Mouse (Mus musculus) embryo, embryonic 9.5 days (tissue): ENCODE data around the gene Slc38a4.

Experiments used
- DNase-seq: peaks from one replicate; pipeline ENCODE4 v3.0.0-alpha.2; 2017; ENCODE audit errors: extremely low spot score

The Slc38a4 gene

DNA sequence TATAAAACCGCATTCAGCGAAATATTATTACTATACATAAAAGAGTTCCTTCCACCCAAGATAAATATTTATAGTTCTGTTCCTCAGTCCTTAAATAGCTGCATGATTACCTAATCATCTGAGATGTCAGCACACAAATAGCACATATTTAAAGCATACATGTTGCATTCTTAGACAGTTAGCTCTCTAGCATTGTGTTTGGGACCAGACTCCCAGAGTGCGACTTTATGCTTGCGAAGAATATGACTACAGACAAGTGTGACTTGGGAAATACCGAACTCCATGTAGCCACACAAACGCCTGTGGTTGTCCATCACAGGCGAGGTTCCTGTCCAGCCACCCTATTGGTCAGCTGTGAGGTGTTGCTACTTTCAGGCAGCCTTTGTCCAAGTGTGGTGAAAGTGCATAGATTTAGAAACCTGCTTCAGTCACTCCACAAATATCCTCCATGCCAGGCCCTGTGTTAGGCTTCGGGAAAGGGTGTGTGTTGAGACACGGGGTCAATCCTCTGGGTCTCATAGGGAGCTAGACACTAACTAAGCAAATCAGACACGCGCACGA, 40.6 kb downstream of the Slc38a4 start:
- DNase-seq: no peak

DNA sequence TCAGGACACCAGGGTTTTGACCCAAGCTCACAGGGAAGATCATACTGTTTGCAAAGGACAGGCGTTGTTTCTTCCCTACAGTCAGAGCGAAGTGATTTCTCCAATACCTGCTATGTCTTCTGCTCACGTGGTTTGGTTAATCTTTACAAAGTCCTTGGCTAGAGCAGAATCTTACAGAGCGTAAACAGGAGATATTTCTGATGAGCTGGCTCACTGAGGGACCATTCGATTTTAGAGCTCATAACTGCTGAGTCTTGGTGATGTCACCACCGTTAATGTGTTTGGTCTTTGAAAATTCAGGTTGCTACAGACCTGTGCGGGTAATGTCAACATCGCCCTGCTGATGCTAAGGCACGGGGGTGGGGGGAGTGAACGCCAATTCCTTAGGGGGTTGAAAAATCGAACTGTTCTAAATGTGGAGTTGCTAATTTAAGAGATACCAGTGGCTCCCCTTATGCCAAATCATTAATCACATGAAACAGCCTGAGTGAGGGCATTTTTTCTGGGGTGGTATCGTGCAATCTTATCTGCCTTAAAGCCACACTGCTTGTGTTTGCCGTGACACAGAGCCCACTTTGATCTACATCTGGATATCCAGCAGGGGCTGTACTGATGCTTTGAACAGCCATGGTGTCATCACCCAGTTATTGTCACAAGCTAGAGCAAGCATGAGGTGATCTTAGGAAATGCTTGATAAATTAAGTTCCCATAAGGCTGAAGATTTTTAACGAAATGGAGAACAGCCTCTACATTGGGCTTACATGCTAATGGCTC, 44.0 kb downstream of the Slc38a4 start:
- DNase-seq: no peak

DNA sequence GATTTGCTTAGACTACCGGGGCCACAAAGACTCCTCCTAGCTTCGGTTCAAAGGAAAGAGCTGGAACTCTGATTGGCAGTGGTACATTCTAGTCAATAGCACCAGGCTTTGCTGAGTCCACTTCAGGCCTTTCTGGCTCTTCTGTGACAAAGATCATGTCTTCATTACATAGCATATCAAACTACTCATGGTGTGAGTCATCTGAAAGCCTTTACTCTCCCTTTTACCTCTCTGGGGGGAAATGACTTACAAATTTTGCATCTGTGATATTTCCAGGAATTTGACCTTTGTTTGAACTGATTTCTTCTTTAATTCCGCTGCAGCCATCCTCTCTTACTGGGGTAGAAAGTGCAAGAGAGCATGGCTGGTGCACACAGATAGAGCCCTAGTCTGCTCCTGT, 46.5 kb downstream of the Slc38a4 start:
- DNase-seq: no peak

DNA sequence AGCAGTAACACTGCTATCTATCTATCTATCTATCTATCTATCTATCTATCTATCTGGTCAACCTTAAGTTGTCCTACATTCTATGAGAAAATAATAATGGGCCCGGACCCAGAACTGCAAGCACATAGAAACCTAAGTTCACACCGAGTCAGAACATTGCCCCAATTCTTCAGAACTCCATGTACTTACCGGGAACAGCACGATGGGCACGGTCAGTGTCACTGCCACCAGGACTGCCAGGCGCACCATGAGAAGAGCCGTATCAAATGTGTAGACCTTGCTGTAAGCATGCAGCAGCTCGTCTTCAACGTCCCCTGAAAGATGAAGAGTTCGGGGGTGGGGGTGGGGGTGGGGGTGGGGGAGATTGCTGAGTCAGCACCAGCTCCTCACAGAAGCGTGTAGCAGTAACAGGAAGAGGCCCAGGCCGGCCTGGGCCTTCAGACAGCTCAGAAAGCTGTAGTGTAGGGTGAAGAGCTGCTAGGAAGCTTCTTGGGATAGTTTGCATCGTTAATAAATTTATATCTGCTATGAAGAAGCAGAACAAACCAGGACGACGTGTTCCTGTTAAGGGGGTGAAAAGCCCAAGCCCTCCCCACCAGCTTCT, 50.0 kb downstream of the Slc38a4 start:
- DNase-seq: no peak

DNA sequence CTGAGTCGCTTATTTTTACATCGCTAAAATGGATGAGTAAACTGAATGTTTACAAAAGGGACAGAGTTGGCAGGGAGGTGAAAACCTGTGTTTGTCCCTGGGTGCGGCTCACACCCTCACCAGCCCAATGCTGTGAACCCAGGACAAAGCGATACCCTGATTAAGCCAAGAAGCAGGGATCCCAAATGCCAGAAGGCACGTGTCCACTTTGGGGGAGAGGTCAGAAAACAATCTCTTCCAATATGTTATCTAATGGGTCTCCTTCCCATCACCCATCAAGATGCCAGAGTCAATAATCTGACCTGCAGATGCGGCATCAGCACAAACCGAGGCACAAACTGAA, 51.3 kb downstream of the Slc38a4 start:
- DNase-seq: no peak

DNA sequence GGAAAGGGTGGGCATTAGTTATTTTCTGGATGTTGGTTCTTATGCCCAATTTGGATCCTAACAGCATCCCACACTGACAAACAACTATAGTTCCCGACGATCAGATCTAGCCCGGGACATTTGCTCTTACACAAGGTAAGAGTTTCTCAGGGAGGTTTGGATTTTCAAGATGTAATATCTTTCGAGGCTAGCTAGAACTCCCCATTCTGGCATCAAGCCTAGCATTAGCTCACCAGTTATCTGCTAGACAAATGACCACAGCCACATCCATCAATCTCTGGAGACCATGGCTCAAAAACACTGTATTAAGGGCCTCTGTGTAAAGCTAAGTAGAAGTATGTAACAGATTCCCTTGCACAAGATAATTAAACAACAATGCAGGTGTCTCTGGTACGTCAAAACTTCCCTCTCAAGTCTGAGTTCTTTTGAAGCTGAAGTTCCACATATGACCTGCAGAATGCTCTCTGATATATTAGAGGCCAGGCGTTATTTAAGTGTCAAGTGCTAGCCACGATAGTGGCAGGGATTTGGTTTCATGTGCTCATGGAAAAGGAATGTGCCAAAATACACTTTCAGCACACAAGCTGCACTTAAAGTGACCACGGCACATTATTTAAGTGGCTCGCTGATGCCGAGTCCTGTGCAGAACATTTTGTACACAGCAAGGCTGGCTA, 51.8 kb downstream of the Slc38a4 start:
- peak; percentile 12 for DNase-seq

DNA sequence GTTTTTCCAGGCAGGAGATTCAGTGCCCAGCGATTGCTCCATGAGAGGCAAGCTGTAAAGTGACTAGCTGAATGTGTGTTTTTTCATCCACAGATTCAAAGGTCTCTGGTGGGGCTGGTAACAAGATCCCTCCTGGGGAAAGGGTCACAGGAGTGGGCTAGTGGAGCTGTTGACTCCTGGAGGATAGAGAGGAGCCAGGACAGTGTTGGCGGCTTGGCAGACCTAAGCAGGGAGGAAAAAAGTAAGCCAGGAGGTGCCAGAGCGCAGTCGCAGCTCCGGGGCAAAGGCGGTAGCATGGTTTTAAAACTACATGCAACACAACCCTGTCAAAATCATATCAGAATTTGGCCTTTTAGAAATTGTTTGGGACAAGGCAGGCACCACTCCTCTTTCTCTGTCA, 52.6 kb downstream of the Slc38a4 start:
- no peak for DNase-seq

DNA sequence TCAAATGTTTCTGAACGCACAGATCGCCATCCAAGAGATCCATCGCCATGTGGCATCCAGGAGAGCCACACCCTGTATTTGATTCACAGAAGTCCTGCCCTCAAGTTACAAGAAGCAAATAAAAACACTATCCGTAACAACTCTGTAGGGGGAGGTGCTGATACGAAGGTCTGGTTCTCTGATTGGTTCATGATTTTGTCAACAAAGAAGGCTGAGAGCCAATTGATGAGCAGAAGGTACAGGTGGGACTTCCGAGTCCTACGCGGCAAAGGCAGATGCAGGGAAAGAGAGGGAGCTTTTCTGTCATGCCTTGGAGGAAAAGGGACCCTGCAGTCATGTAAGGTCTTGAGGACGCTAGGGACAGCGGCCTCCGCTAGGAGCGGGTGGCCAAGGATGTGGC, 53.0 kb downstream of the Slc38a4 start:
- peak; percentile 14 for DNase-seq

DNA sequence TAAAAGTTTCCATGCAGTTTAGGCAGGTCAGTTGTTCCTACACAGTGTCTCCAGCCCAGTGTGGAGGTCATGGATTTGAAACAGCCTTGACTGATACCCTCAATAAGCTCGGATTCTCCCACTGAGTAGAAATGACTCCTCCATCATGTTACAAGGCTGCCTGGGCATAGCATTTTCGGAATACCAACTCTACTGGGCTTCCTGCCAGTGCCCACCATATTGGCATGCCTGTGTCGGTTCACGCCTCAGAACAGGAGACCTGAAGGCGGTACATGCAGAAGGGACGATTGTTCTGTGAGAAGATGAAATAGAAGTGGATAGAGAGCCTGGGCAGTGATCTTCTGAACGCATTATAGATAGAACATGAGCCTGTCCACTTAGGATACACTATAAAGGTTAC, 53.9 kb downstream of the Slc38a4 start:
- DNase-seq: no peak

DNA sequence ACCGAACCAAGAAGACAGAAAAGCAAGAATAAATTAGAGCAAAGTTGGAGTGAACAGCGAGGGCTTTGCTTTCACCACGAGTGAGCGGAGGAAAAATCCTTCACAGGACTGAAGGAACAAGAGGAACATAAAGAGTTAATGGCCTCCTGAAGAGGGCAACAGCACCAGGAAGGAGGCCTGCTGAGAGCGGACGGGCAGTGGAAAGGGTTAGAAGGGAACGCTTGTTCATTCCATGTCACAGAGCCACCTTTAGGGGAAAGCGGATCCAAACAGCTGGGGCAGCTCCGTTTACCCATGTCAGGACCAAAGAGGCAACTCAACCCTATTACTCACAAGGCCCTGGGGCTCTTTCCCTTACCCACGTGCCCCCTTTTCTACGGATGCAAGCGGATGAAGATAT, 54.3 kb downstream of the Slc38a4 start:
- peak; percentile 29 for DNase-seq

DNA sequence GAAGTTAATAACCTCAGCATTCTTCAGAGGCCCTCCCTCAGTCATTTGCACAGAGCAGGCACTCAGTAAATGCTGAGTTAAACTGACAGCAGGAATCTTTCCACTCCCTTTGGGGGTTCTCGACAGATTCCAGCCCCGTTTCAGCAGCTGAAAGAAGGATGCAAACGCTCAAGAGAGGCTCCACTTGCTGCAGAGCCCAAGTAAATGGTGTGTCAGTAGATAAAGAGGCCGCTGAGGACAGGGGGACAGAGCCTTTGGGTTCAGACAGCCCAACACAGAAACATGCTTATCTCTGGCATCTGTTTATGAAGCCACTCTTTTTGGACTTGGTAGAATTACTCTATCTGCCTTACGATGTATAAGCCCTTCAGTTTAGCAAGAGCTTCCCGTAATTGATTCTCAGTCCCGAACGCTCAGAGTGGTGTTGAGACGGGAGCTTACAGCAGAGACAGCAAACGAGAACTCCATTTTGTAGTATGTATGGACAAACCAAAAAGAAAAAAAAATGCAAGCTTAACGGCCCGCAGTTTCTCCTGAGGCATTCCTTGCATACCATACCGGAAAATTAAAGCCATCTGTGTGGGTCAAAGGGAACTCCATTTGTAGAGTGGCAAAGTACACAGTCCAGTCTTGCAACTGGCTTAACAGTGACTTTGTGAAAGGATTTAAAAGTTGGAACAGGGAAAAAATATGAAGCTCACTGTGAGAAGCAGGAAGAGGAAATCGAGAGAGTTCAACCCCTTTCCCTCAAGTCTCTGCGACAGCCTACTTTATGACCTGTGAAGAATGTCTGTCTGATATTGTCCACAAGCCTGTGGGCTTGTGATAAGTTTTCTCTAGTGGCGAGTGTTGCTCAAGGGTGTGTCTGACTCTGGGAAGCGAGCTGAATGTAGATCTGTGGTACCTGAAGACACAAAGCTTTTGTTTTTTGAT, 55.2 kb downstream of the Slc38a4 start:
- DNase-seq: peak; percentile 58

DNA sequence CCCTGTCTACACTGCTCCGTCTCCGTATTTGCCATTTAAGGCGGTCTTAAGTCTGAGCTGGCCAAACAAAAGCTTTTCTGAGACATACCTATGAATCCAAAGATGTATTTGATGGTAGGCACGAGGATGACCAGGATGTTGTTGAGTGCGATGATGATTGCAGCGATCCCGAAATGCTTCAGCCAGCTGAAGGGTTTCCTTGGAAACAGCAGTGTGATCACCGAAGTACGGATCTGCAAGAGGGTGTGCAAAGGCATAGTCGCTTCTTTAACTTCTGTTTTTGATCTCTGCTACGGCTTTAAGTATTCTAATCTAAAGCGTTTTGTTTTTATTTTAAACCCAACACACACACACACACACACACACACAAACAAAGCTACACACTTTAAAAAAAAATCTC, 56.4 kb downstream of the Slc38a4 start:
- DNase-seq: no peak

DNA sequence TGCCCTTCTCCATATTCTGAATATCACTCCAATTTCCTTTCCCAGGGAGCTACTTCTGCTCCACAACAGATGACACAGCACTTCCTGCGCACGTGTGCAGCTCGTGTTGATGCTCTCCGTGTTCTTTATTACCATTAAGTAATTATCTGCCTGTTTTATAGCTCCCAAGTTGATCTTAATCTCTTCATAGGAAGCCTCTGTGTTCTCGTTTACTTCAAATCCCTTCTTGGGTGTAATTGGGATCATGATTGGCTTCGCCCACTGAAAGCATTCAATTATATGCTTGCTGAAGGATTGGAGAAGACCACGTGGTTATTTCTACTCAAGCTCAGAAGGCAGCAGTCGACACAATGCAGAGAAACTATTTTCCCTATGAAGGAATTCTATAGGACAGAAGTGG, 70.1 kb downstream of the Slc38a4 start:
- DNase-seq: no peak

DNA sequence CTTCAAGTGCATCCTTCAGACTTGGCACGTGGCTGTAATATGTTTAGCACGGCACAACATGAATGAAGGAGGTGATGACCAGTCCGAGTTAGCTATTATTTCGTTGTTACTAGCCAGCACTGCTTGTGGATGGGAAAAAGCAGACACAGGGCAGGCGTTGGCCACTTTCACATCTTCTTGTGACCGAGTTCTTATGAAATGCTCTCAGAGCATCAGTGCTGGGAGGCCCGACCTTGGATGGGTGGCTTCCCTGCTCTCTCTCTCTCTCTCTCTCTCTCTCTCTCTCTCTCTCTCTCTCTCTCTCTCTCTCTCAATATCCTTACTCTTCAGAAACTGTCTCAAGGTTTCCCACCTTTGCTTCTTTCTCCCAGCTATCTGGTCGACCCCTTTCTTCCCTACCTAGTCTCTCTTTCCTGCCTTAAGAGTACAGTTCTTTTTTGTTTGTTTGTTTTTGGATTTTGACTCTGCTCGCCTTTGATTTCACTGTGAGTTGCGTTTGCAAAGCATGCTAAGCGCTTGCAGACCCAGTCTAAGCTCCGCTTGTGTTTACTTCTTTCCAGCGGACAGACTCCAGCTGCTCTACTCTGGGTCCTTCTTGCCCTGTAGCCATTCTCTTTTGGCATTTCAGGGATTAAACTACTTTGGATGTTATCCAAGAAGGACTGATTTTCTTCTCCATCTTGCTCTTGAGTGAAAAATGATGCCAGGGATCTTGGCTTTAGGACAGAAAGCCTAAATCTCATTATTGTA, 72.0 kb downstream of the Slc38a4 start:
- no peak for DNase-seq

DNA sequence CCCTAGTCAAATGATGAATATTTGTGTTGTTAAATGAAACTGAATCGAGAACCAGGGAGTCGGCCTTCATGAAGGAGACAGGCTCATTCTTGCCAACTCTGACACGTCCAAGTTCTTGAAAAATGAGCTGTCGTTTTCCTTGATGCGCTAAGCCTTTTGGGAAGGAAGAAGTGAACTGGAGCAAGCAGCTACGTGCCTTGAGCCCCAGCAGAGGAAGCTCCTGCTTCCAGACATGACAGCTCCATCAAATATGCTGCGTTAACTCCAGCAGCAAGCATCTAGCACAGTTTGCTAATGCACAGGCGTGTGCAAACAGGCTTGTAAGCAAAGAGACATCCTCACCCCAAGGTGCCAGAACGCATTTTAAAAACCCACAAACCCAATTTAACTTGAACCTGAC, 80.6 kb downstream of the Slc38a4 start:
- DNase-seq: no peak

DNA sequence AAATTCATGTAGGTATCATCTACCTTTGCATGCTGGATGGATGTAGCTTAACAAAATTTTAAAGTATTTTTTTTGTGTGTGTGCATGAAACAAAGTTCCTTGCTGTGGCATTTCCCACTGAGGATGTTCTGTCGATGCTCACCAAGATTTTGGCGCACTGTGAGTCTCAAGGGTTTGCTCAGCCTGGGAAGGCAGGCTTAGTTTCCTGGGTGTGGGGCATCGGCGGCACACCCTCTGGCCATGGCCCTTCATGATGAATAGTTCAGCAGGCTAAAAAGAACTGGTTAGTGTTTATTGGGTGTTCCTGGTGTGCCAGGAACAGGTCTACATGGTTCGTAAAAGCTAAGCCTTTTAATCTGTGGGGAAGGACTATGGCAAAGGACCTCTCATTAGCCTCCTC, 81.6 kb downstream of the Slc38a4 start:
- no peak for DNase-seq

DNA sequence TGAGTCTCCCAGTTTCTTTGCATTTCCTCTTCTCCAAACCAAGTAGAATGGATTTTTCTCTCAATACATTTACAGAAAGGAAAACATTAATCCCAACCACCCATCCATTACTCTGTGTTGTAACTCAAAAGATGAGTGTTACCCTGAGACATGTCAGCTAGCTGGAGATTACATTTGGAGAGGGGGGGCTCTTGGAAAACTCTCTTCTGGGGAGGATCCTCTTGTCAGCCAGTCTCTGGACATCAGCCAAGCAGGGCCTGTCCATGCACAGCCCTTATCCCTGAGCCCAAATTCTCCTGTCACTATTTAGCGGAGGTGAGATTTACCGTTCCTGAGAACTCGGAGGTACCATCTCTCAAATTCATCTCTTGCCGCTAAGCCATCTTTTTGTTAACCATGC, 82.4 kb downstream of the Slc38a4 start:
- no peak for DNase-seq

DNA sequence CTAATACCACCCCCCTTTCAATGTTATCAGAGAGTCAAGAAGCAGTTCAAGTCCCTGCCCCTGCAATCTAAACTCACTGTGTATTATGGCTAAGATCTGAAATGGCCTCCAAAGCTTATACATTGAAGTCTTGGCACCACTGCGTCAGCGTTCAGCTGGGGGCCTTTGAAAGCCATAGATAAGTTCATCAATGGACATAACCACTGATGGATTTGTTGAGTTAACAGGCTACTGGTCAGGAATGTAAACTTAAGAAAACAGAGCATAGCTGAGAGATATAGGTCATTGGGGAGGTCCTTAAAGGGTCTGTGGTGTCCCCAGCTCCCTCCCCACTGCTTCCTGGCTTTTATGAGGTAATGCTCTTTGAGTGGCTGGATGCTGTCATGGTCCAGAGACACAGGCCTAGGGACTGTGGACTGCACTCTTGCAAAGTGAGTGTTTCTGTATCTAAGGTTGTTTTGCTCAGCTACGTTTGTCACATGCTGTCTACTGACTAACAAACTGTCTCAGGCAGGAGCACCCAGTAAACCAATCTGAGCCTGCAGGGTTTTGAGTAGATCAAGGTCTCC, 83.0 kb downstream of the Slc38a4 start:
- no peak for DNase-seq

DNA sequence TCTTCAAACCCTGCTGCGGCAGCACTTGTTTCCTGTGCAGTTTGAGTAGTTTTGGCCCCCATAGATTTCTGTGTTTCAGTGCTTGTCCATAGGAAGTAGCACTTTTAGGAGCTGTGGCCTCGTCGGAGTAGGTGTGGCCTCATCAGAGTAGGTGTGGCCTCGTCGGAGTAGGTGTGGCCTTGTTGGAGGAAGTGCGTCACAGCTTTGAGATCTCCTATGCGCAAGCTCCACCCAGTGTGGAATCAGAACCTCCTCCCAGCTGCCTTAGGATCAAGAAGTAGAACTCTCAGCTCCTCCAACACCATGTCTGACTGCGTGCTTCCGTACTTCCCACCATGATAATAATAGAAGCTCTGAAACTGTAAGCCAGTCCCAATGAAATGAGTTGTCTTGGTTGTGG, 83.8 kb downstream of the Slc38a4 start:
- no peak for DNase-seq

DNA sequence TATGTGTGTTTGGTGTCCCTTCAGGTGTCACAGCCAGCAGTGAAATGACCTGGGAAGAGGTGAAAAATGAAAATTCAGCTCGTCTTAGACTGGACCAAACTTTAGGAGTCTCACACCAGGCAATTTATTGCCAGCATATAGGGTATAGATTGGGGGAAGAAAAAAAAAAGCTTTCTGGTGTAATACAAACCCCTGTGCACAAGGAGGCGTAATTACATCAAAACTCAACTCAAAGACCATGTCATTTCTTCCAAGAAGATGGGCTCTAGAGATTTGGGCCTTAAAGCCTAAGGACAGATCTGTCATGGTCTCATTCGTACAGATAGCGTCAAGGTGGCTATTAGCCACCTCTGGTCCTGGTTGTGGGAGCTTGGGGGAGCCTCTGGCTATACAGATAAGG, 86.0 kb downstream of the Slc38a4 start:
- DNase-seq: peak; percentile 15

DNA sequence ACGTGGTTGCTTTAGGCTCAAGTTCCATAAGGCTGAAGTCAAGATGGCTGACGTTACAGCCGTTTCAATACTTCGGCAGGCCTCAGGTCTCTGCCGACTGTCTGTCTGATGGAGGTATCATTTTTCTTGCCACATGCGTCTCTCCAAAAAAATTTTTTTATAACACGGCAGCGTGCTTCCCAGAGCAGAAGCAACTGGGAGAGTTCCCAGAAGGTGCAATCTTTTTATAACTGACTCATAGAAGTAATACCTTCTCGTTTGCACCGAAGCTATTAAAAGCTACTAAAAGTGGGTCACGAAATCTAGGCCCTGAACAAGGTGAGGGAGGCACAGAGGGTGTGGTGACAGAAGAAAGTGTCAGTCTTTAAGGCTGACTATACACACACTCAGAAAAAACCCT, 87.0 kb downstream of the Slc38a4 start:
- no peak for DNase-seq
